Mouse (Mus musculus): ENCODE measurements at regions not wholly inside any gene's neighbourhood (a gene's known extent, or its start where the extent isn't known, plus 50 kb on each side); places are given as distances from the start of the nearest gene placed in this dataset.

GRCm38 (mm10) chr6:26709324-26709723 is 900.3 kb upstream of the Pot1a start:
- Histone ChIP-seq H3K36me3 (no peaks in the 10 kb centered on the region), H3K4me3 (no peak overlapping the region), H3K4me1 (replicated peaks) (0 out of 2 replicates have a peak, but pooled peaks cover 4% of the 10 kb centered on the region), H3K27me3 (no peaks in the 10 kb centered on the region), H3K9me3 (no peaks in the 10 kb centered on the region), H3K9ac (no peak overlapping the region), H3K4me2 (no peak overlapping the region), H3K27ac (no peak overlapping the region)
- no peak for ATAC-seq (ENCODE audit: low FRiP score)
- WGBS: 88% methylated on average over 6 of the region's 6 CpGs

GRCm38 (mm10) chr6:26708880-26709279 is 899.8 kb upstream of the Pot1a start:
- ATAC-seq (ENCODE audit: low FRiP score): no peak
- Histone ChIP-seq H3K4me1 (replicated peaks) (0 out of 2 replicates have a peak, but pooled peaks cover 4% of the 10 kb centered on the region), H3K4me2 (no peak overlapping the region), H3K9me3 (no peaks in the 10 kb centered on the region), H3K27ac (no peak overlapping the region), H3K27me3 (no peaks in the 10 kb centered on the region), H3K36me3 (no peaks in the 10 kb centered on the region), H3K4me3 (no peak overlapping the region), H3K9ac (no peak overlapping the region)
- 75% methylated on average over 4 of the region's 4 CpGs for WGBS

GRCm38 (mm10) chr6:26707974-26708867 is 899.2 kb upstream of the Pot1a start:
- Histone ChIP-seq H3K4me2 (no peak overlapping the region), H3K36me3 (no peaks in the 10 kb centered on the region), H3K27me3 (no peaks in the 10 kb centered on the region), H3K9me3 (no peaks in the 10 kb centered on the region), H3K4me3 (no peak overlapping the region), H3K27ac (no peak overlapping the region), H3K9ac (no peak overlapping the region), H3K4me1 (replicated peaks) (0 out of 2 replicates have a peak, but pooled peaks cover 4% of the 10 kb centered on the region)
- WGBS: 85% methylated on average over 5 of the region's 5 CpGs
- ATAC-seq (ENCODE audit: low FRiP score): peak; percentile 43

Measured in hindbrain, embryonic 13.5 days (tissue).